Mouse (Mus musculus) brain, embryonic 14.5 days (tissue): ENCODE results near the gene Slc18a2. TPM values are rescaled to one million over a fixed set of nuclear protein-coding genes. Genes with fewer than 3 reads are reported as not detected.
A peak's percentile ranks its signal among the peaks of the same experiment; 100 is the strongest.

ENCODE experiments used
- DNase-seq: peaks from one replicate; pipeline ENCODE4 v3.0.0-alpha.2; 2011; ENCODE audit warnings: low read depth
- CTCF ChIP-seq: fragments of 200-500 bp; IDR thresholded peaks from 2 replicates; pipeline ENCODE4 v1.5.1; 2012; ENCODE audit warnings: inconsistent platforms, mild to moderate bottlenecking, moderate library complexity, borderline replicate concordance; ENCODE audit not compliant: insufficient read depth, insufficient read length; ENCODE audit errors: extremely low read depth
- POLR2A ChIP-seq: fragments of 200-500 bp; IDR thresholded peaks from 2 replicates; pipeline ENCODE4 v1.6.1; 2012; ENCODE audit warnings: mild to moderate bottlenecking, inconsistent platforms, borderline replicate concordance; ENCODE audit not compliant: poor library complexity, insufficient read depth, insufficient read length, severe bottlenecking; ENCODE audit errors: extremely low read depth
- polyA plus RNA-seq: library from polyadenylated mRNA; depleted of rRNA; stranded (reverse); fragments of >200 nt; gene quantifications from 2 replicates; pipeline ENCODE4 v1.2.3, GENCODE M21; 2012

The Slc18a2 gene
- polyA plus RNA-seq, 1 experiment: 26.1 TPM

DNA sequence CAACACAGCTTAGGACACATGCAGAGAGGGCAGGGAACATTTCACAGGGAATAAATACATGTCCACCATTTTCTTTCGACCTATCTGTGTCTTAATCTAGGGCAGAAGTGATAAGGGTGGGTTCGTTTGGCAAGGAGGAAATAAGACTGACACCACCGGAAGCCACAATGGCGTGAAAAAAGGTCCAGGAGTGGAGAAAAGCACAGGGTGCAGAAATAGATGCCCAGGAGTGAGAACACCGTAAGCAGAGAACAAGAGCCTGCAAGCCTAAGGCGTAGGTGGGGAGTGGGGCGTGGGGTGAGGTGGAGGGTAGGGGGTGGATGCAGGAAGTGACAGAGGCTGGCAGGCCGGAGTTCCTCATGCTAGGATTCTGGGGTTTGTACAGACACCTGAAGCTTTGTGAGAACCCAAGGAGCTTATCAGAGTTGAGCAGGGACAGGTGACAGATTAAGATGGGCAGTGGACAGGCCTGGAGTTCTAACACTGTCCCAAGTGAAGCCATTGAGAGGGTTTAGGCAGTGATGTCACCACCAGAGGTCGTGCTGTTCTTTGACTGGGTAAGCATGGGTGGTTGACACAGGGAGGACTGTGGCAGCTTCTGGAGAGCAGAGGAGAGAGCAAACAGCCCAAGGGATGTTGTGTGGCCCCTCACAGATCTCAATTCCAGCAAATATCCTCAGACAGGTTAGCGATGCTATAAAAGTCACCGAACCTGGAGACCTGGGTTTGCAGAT is 12.0 kb upstream of the Slc18a2 start:
- peak; percentile 22 for DNase-seq
- TF ChIP-seq CTCF (peak; percentile 33; the same call in 1 of the 2 replicates), POLR2A (no peak)

DNA sequence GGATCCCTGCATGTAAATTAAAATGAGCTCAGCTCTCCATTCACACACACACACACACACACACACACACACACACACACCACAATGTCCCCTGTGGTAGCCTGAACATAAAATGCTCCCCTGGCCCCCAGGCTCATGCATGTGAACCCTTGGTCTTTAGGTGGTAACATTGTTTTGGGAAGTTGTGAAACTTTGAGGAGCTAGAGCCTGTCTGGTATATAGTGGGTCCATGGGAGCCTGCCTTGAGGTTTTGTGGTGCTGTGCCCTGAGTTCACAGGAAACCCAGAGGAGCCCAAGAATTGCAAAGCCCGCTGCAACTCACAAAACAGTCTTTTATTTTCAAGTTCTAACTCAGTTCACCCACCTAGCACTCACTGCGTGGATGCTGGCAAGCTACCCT is 8.0 kb upstream of the Slc18a2 start:
- TF ChIP-seq CTCF (no peak), POLR2A (no peak)
- no peak for DNase-seq

DNA sequence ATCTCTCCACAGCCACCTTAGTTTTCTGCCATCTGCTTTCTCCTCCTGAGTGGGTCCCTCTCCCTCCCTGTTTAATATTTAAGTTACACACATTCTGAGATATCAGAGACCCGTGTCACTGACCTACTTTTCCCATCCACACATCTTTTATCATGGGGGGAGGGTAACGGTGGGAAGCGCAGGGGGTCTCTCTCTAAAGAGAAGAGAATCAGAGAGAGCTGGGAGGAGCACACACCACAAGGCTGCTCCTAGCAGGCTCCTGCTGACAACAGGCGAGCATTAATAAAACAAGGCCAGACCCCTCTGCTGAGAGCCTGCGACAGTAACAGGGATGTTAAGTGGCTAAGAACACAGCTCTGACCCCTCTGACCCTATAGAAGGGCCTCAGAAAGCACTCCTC is 1.1 kb upstream of the Slc18a2 start:
- no peak for TF ChIP-seq POLR2A
- no peak for TF ChIP-seq CTCF
- peak; percentile 63 for DNase-seq

DNA sequence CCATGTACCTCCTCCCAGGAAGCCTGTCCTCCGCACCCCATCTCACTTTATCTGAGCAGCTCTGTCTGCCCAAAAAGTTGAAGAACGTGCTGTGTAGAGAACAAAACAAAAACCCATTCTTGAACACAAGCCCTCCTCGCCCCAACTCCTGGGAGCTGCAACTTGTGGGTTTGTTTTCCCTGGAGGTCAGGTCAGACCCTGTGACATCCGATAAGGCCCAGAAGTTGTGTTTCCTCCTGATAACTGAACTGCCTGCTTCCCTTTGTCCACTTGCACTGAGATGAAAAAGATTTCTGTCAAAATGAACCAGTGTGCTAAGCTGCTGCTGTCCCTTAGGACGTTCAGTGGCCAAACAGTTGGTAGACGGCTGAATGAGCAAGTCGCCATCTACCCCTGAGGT is 908 bp downstream of the Slc18a2 start:
- TF ChIP-seq POLR2A: no peak
- no peak for TF ChIP-seq CTCF
- no peak for DNase-seq

DNA sequence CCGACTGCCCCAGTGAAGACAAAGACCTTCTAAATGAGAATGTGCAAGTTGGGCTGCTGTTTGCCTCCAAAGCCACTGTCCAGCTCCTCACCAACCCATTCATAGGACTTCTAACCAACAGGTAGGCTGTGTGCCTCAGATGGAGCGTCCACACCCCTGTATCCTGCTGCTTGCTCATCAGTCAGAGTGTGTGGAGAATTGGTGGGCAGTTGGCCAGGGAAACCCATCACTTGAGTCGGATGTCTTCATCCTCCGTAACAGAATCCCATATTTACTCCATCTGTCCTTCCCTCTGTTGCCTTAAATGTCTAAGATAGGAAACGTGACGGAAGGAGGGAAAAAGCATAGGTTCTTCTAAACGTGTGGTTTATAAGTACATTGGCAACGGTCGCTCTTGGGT is 2.5 kb downstream of the Slc18a2 start:
- peak; percentile 32 for DNase-seq
- no peak for TF ChIP-seq POLR2A
- no peak for TF ChIP-seq CTCF

DNA sequence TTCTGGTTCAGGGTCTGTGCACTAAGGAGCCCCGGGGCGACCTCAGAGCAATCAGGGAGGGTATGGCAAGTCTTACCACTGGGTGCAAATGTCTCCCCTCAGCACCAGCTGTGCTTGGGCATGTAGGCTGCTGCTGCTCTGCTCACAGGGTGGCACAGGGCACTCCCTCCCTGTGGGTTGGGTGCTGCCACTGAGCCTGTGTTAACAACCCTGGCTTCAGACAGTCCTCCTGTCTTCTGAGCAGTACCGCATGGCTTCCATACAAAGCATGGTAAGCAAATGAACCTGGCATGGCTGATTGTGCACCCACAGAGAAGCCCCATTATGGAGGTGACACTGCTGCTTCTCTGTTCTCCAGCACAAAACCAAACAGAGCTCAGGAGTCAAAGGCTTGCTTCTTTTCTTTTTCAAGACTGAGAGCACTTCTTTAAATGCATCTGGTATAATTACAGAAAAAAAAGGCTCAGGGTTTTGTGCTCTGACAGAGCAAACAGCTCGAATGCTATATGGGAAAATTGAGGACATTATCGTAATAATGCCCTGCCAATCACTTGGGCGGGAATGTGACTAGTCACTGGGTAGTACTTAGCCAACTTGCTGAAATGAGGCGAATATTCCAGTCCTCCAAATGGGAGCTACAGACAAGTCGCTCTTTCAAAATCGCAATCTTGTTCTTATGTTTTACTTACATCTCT is 4.3 kb downstream of the Slc18a2 start:
- TF ChIP-seq CTCF (no peak), POLR2A (no peak)
- peak; percentile 90 for DNase-seq

DNA sequence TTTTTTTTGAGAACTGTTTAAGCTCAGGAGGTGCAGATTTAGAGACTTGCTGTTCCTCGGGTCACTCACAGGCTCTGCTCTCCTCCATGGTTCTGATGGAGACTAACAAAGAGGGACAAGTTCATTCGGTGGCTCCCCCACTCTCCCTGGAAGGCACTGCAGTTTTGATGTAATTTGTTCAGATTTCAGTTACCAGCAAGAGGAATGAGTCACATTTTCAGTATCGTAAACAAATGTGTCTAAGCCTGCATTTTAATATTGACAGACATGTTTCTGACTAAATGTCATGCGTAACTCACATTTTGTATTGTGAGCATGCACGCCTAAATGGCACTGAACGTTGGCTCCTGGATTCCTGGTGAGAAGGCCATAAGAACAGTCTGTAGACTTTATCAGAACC is 5.2 kb downstream of the Slc18a2 start:
- DNase-seq: peak; percentile 40
- TF ChIP-seq CTCF (no peak), POLR2A (no peak)

DNA sequence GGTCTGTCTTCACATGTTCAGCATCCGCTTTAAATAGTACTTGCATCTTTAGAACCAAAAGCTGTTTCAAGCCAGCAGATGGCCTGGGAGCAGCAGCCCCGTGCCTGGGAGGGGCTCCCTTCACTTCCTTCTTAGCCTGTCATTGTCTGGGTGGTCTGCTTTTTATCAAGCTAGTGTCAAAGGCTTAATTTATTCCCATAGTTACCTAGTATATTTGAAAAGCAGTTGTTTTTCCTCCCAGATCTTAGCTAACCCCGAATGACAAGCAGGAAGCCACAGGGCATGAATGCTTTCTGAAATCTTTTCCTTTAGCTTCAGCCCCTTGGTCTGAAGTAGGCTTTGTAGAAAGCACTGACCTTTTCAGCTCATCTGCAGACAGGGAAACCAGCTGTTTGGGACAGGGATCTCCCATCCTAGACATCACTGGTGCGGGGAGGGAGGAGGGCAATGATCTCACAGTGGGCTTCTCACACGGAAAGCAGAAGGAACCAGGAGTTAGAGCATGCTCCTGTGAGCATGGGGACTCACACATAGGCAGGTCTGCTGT is 6.8 kb downstream of the Slc18a2 start:
- TF ChIP-seq POLR2A: no peak
- no peak for TF ChIP-seq CTCF
- DNase-seq: peak; percentile 84

DNA sequence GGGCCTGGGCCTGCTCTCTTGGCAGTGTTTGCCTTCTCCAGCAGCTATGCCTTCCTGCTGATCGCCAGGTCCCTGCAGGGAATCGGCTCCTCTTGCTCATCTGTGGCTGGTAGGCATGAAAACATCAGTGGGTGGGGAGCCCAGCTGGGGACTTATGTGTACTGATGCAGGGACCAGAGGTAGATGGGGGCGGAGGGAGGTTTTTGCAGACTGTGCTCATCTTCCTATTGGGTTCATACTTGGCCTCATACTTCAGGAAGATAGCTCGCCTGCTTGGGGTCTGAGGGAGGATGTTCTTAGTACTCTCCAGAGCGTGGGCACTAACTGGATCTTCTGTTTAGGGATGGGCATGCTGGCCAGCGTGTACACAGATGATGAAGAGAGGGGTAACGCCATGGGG is 12.5 kb downstream of the Slc18a2 start:
- TF ChIP-seq CTCF (no peak), POLR2A (no peak)
- no peak for DNase-seq

DNA sequence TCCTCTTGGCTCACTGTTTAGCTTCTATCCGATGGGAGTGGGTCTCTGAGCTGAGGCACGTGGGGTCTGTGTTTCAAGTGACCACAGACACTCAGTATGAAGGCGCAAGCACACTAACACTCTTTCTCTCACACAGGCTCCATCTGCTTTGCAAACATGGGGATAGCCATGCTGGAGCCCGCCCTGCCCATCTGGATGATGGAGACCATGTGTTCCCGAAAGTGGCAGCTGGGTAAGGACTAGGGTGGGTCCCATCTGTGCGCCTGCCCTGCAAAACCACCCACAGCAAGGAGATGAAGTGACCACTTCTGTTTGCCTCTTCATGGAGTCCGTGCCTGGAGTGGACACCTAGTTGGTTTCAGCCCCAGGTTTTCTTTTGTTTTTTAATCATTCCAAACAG is 15.7 kb downstream of the Slc18a2 start:
- no peak for TF ChIP-seq POLR2A
- no peak for TF ChIP-seq CTCF
- no peak for DNase-seq

DNA sequence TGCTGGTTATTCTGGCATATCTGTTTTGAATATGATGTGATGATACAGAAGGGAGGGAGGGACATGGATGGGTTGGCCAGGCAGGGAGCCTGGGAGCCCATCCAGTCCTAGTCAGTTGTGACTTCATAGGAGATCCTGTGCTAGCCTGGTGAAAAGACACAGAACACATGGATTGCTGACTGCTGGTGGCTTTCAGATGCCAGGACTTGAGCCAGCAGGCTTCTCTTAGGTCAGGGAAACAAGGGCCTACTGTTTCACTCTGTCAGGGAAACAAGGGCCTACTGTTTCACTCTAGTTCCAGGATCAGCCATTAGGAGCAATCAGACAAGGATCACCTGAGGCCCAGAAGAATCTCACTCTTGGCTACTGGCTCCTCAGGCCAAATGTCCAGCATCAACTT is 20.1 kb downstream of the Slc18a2 start:
- no peak for DNase-seq
- no peak for TF ChIP-seq POLR2A
- TF ChIP-seq CTCF: no peak

DNA sequence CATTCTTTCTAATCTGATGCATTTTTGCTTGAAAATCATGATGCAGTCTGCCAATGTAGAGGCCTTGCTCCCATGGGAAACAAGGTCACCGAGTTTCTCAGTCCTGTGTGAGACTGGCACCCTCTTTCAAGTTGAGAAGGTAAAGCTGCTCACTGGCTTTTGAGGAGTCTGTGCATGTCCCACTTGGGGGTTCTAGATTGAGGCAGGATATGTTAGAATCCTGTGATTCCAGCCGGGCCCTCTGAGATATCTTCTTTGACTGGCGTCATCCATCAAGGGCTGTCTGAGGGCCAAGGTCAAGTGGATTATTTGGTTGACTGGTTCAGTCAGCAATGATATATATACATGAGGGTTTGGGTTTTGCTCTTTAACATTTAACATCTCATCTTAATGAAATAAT is 21.3 kb downstream of the Slc18a2 start:
- TF ChIP-seq POLR2A (no peak), CTCF (no peak)
- DNase-seq: no peak

DNA sequence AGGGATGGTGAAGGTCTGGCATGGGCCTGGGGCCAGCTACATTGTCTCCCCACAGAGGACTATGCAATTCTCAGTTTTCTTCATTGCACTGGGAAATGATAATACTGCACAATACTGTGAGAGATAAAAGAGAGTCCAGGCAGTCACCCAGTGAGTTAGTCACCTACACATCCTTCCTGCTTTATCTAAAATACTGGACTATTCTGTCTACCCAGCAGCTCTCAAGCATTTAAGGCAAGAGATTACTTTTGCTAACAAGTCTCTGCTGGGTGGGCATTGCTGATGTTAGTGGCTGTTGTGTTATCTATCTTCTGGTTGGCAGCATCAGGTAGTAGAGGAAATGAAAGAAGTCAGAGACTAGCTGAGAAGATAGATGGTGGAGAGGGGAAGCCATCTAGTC is 28.3 kb downstream of the Slc18a2 start:
- DNase-seq: no peak
- no peak for TF ChIP-seq CTCF
